Mouse (Mus musculus): ENCODE measurements around the gene Pola1. TPM values are rescaled to one million over a fixed set of nuclear protein-coding genes. Genes with fewer than 3 reads are reported as not detected.
"Not testable (repeated sequence)": the region's sequence is repeated elsewhere in the genome, so short reads cannot be mapped to it uniquely, and the experiment has no call there.

The Pola1 gene
- polyA plus RNA-seq, 1 experiment from 2014 or later, result 19.9 TPM

GRCm38 (mm10) chrX:93400871-93401270 is 231.1 kb downstream of the Pola1 start:
- not testable (repeated sequence) for H3K27me3 ChIP-seq; H3K9me3 ChIP-seq; H3K4me1 ChIP-seq; H3K27ac ChIP-seq; H3K36me3 ChIP-seq; ATAC-seq (ENCODE audit: low FRiP score, low read depth); H3K9ac ChIP-seq; H3K4me3 ChIP-seq; H3K4me2 ChIP-seq (replicated peaks)

DNA sequence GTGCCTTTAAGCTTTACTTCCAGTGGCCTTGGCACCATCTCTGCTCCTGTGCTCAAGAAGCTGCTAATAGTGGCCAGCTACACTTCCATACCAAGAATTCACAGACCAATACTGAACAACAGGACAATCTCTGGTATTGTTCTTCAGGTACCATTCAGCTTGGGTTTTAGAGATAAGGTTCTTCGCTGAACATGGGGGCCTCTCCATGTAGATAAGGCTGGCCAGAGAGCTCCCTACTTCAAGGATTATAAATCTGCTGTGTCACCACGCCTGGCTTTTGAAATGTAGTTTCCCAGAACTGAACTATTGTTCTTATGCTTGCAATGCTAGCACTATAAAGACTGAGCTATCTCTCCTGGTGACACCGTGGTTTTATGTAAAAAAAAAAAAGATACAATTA is 234.9 kb downstream of the Pola1 start:
- H3K4me3 ChIP-seq, result no peak overlapping the region
- 75% methylated on average over 3 of the region's 3 CpGs for WGBS
- no peaks in the 10 kb centered on the region for H3K27me3 ChIP-seq
- no peak overlapping the region for H3K4me2 ChIP-seq (replicated peaks)
- H3K4me1 ChIP-seq, result no peaks in the 10 kb centered on the region
- H3K36me3 ChIP-seq, result no peaks in the 10 kb centered on the region
- no peak for ATAC-seq (ENCODE audit: low FRiP score, low read depth)
- H3K9ac ChIP-seq, result no peak overlapping the region
- no peak overlapping the region for H3K27ac ChIP-seq
- H3K9me3 ChIP-seq, result no peaks in the 10 kb centered on the region

- no peak overlapping the region for H3K27ac ChIP-seq
- H3K4me2 ChIP-seq (replicated peaks), result no peak overlapping the region
- H3K4me3 ChIP-seq, result no peak overlapping the region
- 84% methylated on average over 9 of the region's 9 CpGs for WGBS
- no peaks in the 10 kb centered on the region for H3K27me3 ChIP-seq
- ATAC-seq (ENCODE audit: low FRiP score, low read depth), result no peak
- H3K4me1 ChIP-seq, result no peaks in the 10 kb centered on the region
- no peak overlapping the region for H3K9ac ChIP-seq
- no peaks in the 10 kb centered on the region for H3K9me3 ChIP-seq
- H3K36me3 ChIP-seq, result no peaks in the 10 kb centered on the region
Observed at GRCm38 (mm10) chrX:93377285-93377972, 254.5 kb downstream of the Pola1 start.

DNA sequence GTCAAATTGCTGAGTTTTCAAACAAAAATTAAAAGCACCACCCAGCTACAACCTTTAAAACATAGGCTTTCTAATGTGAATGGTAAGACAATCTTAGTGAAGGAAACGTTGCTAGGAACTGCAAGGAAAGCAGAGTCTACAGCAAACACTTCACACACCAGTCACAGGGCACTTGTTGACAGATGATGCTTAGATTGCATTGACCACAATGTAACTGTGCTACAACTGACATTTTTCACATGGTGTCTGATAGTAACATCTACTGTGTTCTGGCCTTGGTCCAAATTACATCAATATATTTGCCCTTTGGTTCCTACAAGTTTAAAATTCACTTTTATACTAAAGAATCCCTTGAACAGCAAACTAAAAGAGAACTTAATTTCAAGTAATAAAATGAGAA is 258.5 kb downstream of the Pola1 start:
- Histone ChIP-seq H3K9ac (no peak overlapping the region), H3K4me2 (replicated peaks) (no peak overlapping the region), H3K4me1 (no peaks in the 10 kb centered on the region), H3K36me3 (no peaks in the 10 kb centered on the region), H3K4me3 (no peak overlapping the region), H3K9me3 (no peaks in the 10 kb centered on the region), H3K27ac (no peak overlapping the region), H3K27me3 (no peaks in the 10 kb centered on the region)
- no peak for ATAC-seq (ENCODE audit: low FRiP score, low read depth)
- WGBS, result 72% methylated on average over 1 of the region's 1 CpGs

DNA sequence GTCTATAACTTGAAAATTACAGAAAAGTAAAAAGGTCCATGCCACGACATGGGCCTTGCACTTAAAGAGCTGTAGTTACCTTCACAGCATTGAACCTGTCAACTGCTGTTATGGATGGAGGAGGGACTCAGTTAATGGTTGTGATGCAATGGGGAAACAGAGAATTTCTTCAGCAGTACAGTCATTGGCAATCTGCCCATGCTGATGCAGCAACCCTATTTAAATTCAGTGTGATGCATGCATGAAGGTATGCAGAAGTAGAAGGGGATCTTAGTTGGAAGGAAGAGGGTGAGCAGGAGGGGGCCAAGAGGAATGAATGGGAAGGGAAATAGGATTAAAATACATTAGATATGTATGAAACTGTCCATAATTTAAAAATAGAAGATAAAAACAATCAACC is 262.2 kb downstream of the Pola1 start:
- no peaks in the 10 kb centered on the region for H3K27me3 ChIP-seq
- ATAC-seq (ENCODE audit: low FRiP score, low read depth), result no peak
- H3K4me3 ChIP-seq, result no peak overlapping the region
- no peak overlapping the region for H3K27ac ChIP-seq
- 71% methylated on average over 1 of the region's 1 CpGs for WGBS
- no peaks in the 10 kb centered on the region for H3K9me3 ChIP-seq
- H3K4me1 ChIP-seq, result no peaks in the 10 kb centered on the region
- H3K4me2 ChIP-seq (replicated peaks), result no peak overlapping the region
- H3K9ac ChIP-seq, result no peak overlapping the region
- H3K36me3 ChIP-seq, result no peaks in the 10 kb centered on the region

GRCm38 (mm10) chrX:93368211-93368610 is 263.7 kb downstream of the Pola1 start:
- no peak for ATAC-seq (ENCODE audit: low FRiP score, low read depth)
- no peak overlapping the region for H3K27ac ChIP-seq
- no peak overlapping the region for H3K9ac ChIP-seq
- no peaks in the 10 kb centered on the region for H3K4me1 ChIP-seq
- no peaks in the 10 kb centered on the region for H3K9me3 ChIP-seq
- no peaks in the 10 kb centered on the region for H3K27me3 ChIP-seq
- H3K4me2 ChIP-seq (replicated peaks), result no peak overlapping the region
- H3K36me3 ChIP-seq, result no peaks in the 10 kb centered on the region
- no peak overlapping the region for H3K4me3 ChIP-seq
- 81% methylated on average over 3 of the region's 3 CpGs for WGBS

- Histone ChIP-seq H3K36me3 (no peaks in the 10 kb centered on the region), H3K4me1 (no peaks in the 10 kb centered on the region), H3K9me3 (no peaks in the 10 kb centered on the region), H3K4me2 (replicated peaks) (no peak overlapping the region), H3K9ac (no peak overlapping the region), H3K4me3 (no peak overlapping the region), H3K27me3 (no peaks in the 10 kb centered on the region), H3K27ac (no peak overlapping the region)
- ATAC-seq (ENCODE audit: low FRiP score, low read depth), result no peak
- WGBS, result 88% methylated on average over 1 of the region's 1 CpGs
Observed at GRCm38 (mm10) chrX:93321336-93321735, 310.6 kb downstream of the Pola1 start.

DNA sequence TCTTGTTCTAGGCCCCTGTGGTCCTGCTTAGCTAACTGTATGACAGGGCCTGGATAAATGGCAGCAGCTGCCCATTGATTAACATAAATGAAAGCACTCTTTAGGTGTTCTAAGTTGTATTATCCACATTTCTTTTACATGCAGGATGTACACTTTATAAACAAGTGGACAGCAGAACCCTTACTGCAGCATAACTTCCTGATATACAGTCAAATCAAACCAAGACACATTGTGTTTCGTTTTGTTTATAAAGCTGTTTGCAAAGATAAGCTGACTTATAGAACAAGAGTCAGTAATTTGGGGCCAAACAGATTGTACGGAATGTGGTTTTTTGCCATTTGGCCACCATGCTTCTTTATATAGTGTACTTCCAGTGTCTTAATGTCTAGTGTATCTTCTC is 312.0 kb downstream of the Pola1 start:
- Histone ChIP-seq H3K9me3 (no peaks in the 10 kb centered on the region), H3K36me3 (no peaks in the 10 kb centered on the region), H3K4me1 (no peaks in the 10 kb centered on the region), H3K27me3 (no peaks in the 10 kb centered on the region), H3K4me2 (replicated peaks) (no peak overlapping the region), H3K9ac (no peak overlapping the region), H3K27ac (no peak overlapping the region), H3K4me3 (no peak overlapping the region)
- WGBS, result 84% methylated on average over 2 of the region's 2 CpGs
- no peak for ATAC-seq (ENCODE audit: low FRiP score, low read depth)

GRCm38 (mm10) chrX:93317577-93317976 is 314.4 kb downstream of the Pola1 start:
- Histone ChIP-seq H3K4me3 (no peak overlapping the region), H3K36me3 (no peaks in the 10 kb centered on the region), H3K9ac (no peak overlapping the region), H3K27me3 (no peaks in the 10 kb centered on the region), H3K4me2 (replicated peaks) (no peak overlapping the region), H3K27ac (no peak overlapping the region), H3K9me3 (no peaks in the 10 kb centered on the region), H3K4me1 (no peaks in the 10 kb centered on the region)
- 63% methylated on average over 4 of the region's 4 CpGs for WGBS
- no peak for ATAC-seq (ENCODE audit: low FRiP score, low read depth)

DNA sequence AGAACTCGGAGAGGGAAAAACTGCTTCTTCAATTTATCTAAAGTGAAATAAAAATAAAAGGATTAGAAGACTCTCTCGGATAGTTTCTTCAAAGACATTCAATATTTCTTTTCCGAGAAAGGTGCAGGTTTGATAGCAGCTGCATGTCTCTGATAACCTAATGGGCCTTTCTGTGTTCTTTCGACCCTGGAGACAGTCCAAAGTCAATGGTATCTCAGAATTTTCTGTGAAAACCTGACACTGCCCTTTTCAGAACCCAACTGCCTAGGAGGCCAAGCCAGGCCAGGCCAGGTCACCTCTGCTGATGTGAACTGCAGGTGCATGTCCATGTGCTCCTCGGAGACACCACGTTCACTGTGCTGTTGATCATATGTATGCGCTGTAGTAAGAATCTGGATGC is 326.2 kb downstream of the Pola1 start:
- Histone ChIP-seq H3K9me3 (no peaks in the 10 kb centered on the region), H3K27me3 (peaks cover 33% of the 10 kb centered on the region), H3K4me3 (no peak overlapping the region), H3K4me1 (no peaks in the 10 kb centered on the region), H3K4me2 (replicated peaks) (no peak overlapping the region), H3K36me3 (no peaks in the 10 kb centered on the region), H3K27ac (no peak overlapping the region), H3K9ac (no peak overlapping the region)
- 90% methylated on average over 7 of the region's 7 CpGs for WGBS
- no peak for ATAC-seq (ENCODE audit: low FRiP score, low read depth)

GRCm38 (mm10) chrX:93301798-93302197 is 330.2 kb downstream of the Pola1 start:
- Histone ChIP-seq H3K27ac (no peak overlapping the region), H3K36me3 (no peaks in the 10 kb centered on the region), H3K4me1 (0 out of 2 replicates have a peak, but pooled peaks cover 3% of the 10 kb centered on the region), H3K27me3 (peaks cover 70% of the 10 kb centered on the region), H3K4me3 (no peak overlapping the region), H3K9ac (no peak overlapping the region), H3K9me3 (no peaks in the 10 kb centered on the region), H3K4me2 (replicated peaks) (no peak overlapping the region)
- no peak for ATAC-seq (ENCODE audit: low FRiP score, low read depth)
- 11% methylated on average over 7 of the region's 7 CpGs for WGBS

GRCm38 (mm10) chrX:93300183-93300815 is 331.7 kb downstream of the Pola1 start:
- H3K4me1 ChIP-seq, result 0 out of 2 replicates have a peak, but pooled peaks cover 3% of the 10 kb centered on the region
- no peaks in the 10 kb centered on the region for H3K36me3 ChIP-seq
- no peak overlapping the region for H3K4me2 ChIP-seq (replicated peaks)
- WGBS, result 18% methylated on average over 10 of the region's 10 CpGs
- no peak overlapping the region for H3K27ac ChIP-seq
- H3K9me3 ChIP-seq, result no peaks in the 10 kb centered on the region
- ATAC-seq (ENCODE audit: low FRiP score, low read depth), result no peak
- H3K27me3 ChIP-seq, result peaks cover 84% of the 10 kb centered on the region
- H3K4me3 ChIP-seq, result no peak overlapping the region
- H3K9ac ChIP-seq, result no peak overlapping the region

GRCm38 (mm10) chrX:93299771-93300170 is 332.2 kb downstream of the Pola1 start:
- no peak overlapping the region for H3K4me2 ChIP-seq (replicated peaks)
- H3K9ac ChIP-seq, result no peak overlapping the region
- no peaks in the 10 kb centered on the region for H3K9me3 ChIP-seq
- H3K4me1 ChIP-seq, result 0 out of 2 replicates have a peak, but pooled peaks cover 3% of the 10 kb centered on the region
- H3K27me3 ChIP-seq, result peaks cover 89% of the 10 kb centered on the region
- H3K36me3 ChIP-seq, result no peaks in the 10 kb centered on the region
- 21% methylated on average over 6 of the region's 6 CpGs for WGBS
- ATAC-seq (ENCODE audit: low FRiP score, low read depth), result no peak
- no peak overlapping the region for H3K27ac ChIP-seq
- no peak overlapping the region for H3K4me3 ChIP-seq

All from limb, embryonic 13.5 days (tissue).